Comparison of ENCODE assay signal across 13 mouse cellular contexts in genomic region chr4:126739966-126740676, GRCm38 (mm10). TPM values are rescaled to one million over a fixed set of nuclear protein-coding genes. Genes with fewer than 3 reads are reported as not detected.
DNase-seq lines count a peak whose midpoint lies in the region; ATAC-seq and TF ChIP-seq lines count a peak whose summit lies in the region.
"Had no signal": no experiment of that assay in that cellular context is flagged by ENCODE, and none has a peak within 500 bp of the region (broad histone marks: within the 10 kb centered on the region; RNA-seq: fewer than 3 reads in every experiment).

No protein-coding gene starts in this region.

- ATAC-seq in forebrain, embryonic 11.5 days (replicated peaks; ENCODE audit: low FRiP score), result no peak; the same call in 1 of the 2 replicates
- no peak for ATAC-seq in forebrain, embryonic 14.5 days
- no peak for ATAC-seq in lung, embryonic 14.5 days (ENCODE audit: insufficient read depth)

- H3K4me3 ChIP-seq in forebrain, embryonic 11.5 days (ENCODE audit: low read depth, low read length), result no peak overlapping the region
- no peak overlapping the region for H3K4me3 ChIP-seq in forebrain, embryonic 14.5 days (ENCODE audit: low read depth, low read length)
- no peak overlapping the region for H3K4me3 ChIP-seq in lung, embryonic 14.5 days (ENCODE audit: low read depth, low read length)
- H3K4me3 ChIP-seq: heart, embryonic 12.5 days; stomach, embryonic 15.5 days had no signal

- peaks cover 13% of the 10 kb centered on the region for H3K4me1 ChIP-seq in forebrain, embryonic 11.5 days (replicated peaks; ENCODE audit: control insufficient read depth, insufficient read depth, low read length)
- H3K4me1 ChIP-seq in forebrain, embryonic 14.5 days (ENCODE audit: control insufficient read depth, insufficient read depth, low read length), result no peaks in the 10 kb centered on the region
- H3K4me1 ChIP-seq in lung, embryonic 14.5 days (ENCODE audit: insufficient read depth), result peaks cover 2% of the 10 kb centered on the region; the same call in 1 of the 2 replicates

- 11% methylated on average over 10 of the region's 10 CpGs for WGBS in forebrain, embryonic 11.5 days
- WGBS in forebrain, embryonic 14.5 days, result 17% methylated on average over 10 of the region's 10 CpGs
- 18% methylated on average over 10 of the region's 10 CpGs for WGBS in lung, embryonic 14.5 days

- H3K9ac ChIP-seq in forebrain, embryonic 11.5 days (ENCODE audit: low read length), result no peak overlapping the region
- H3K9ac ChIP-seq in forebrain, embryonic 14.5 days (ENCODE audit: low read length), result no peak overlapping the region
- H3K9ac ChIP-seq in lung, embryonic 14.5 days, result no peak overlapping the region
- H3K9ac ChIP-seq: heart, embryonic 12.5 days; stomach, embryonic 15.5 days had no signal

- H3K36me3 ChIP-seq in forebrain, embryonic 11.5 days (ENCODE audit: control insufficient read depth, insufficient read depth, low read length), result no peaks in the 10 kb centered on the region; the same call in 1 of the 2 replicates
- peaks cover 15% of the 10 kb centered on the region for H3K36me3 ChIP-seq in forebrain, embryonic 14.5 days (ENCODE audit: control insufficient read depth, insufficient read depth, low read length)
- peaks cover 15% of the 10 kb centered on the region for H3K36me3 ChIP-seq in lung, embryonic 14.5 days (ENCODE audit: insufficient read depth)

- H3K27me3 ChIP-seq in forebrain, embryonic 11.5 days (ENCODE audit: control insufficient read depth, insufficient read depth, low read length), result peaks cover 46% of the 10 kb centered on the region
- H3K27me3 ChIP-seq in forebrain, embryonic 14.5 days (replicated peaks; ENCODE audit: control insufficient read depth, insufficient read depth, low read length), result peaks cover 43% of the 10 kb centered on the region
- H3K27me3 ChIP-seq in lung, embryonic 14.5 days (ENCODE audit: insufficient read depth, low read length), result peaks cover 38% of the 10 kb centered on the region

- H3K4me2 ChIP-seq in forebrain, embryonic 11.5 days (ENCODE audit: low read depth, low read length, severe bottlenecking), result no peak overlapping the region
- H3K4me2 ChIP-seq in forebrain, embryonic 14.5 days (ENCODE audit: low read length), result no peak overlapping the region
- H3K4me2 ChIP-seq in lung, embryonic 14.5 days, result no peak overlapping the region
- H3K4me2 ChIP-seq: heart, embryonic 12.5 days; stomach, embryonic 15.5 days had no signal

- H3K9me3 ChIP-seq in forebrain, embryonic 11.5 days (ENCODE audit: control insufficient read depth, low read length), result no peaks in the 10 kb centered on the region
- H3K9me3 ChIP-seq in forebrain, embryonic 14.5 days (replicated peaks; ENCODE audit: control insufficient read depth, low read length), result no peaks in the 10 kb centered on the region
- no peaks in the 10 kb centered on the region for H3K9me3 ChIP-seq in lung, embryonic 14.5 days (ENCODE audit: low read depth, low read length)
- H3K9me3 ChIP-seq: heart, embryonic 12.5 days; stomach, embryonic 15.5 days had no signal

- H3K27ac ChIP-seq in forebrain, embryonic 11.5 days (ENCODE audit: low read depth, low read length), result no peak overlapping the region
- H3K27ac ChIP-seq in forebrain, embryonic 14.5 days (ENCODE audit: low read depth, low read length), result no peak overlapping the region
- H3K27ac ChIP-seq in lung, embryonic 14.5 days (ENCODE audit: low read depth), result no peak overlapping the region
- H3K27ac ChIP-seq: macrophage; stomach, embryonic 15.5 days had no signal

- TF ChIP-seq CTCF in lung, embryonic 14.5 days (IDR thresholded peaks at IDR 0.05; ENCODE audit: low read depth), result peak; percentile 43

- DNase-seq in forebrain, embryonic 11.5 days (ENCODE audit: low spot score), result peak; percentile 71
- no peak for DNase-seq in forebrain, embryonic 14.5 days (ENCODE audit: low spot score)
- no peak for DNase-seq in lung, embryonic 14.5 days
- no peak for DNase-seq in lung, postnatal 36 days
- DNase-seq in ZHBTc4 (ENCODE audit: low read depth, low spot score), result peak; percentile 86
- peak; percentile 37 for DNase-seq in retina, postnatal 1 day
- no peak for DNase-seq in frontal cortex, adult 2 months (ENCODE audit: extremely low spot score in 1 of 2, low spot score in 1 of 2)
- DNase-seq in spleen, adult 18-20 months, result no peak
- DNase-seq: cerebellum, postnatal 36 days; kidney, postnatal 14 days had no signal

RNA-seq across cellular contexts. Expression of gene Tfap2e, which starts 4.1 kb away (rescaled TPM):
- 0.21 and 0.32 TPM in 2 replicates for polyA plus RNA-seq in forebrain, embryonic 11.5 days (2014; fragmentation: Nextera tagmentation; extraction: Ambion mirVana)
- 0.69 and 1.0 TPM in 2 replicates for polyA plus RNA-seq in forebrain, embryonic 14.5 days (2014; fragmentation: Nextera tagmentation; extraction: Ambion mirVana)
- polyA plus RNA-seq in lung, embryonic 14.5 days (2014; fragmentation: Nextera tagmentation; extraction: Ambion mirVana), result not detected in 2 replicates
- polyA plus RNA-seq in frontal cortex, adult 2 months (2012; rRNA removed), result 0.04 TPM in 1 of 2 replicates, not detected in the other
- polyA plus RNA-seq: heart, embryonic 12.5 days; macrophage; stomach, embryonic 15.5 days had no signal

RNA-seq across cellular contexts. Expression of gene Ncdn, which starts 13.1 kb away (rescaled TPM):
- 37.3 and 39.7 TPM in 2 replicates for polyA plus RNA-seq in forebrain, embryonic 11.5 days (2014; fragmentation: Nextera tagmentation; extraction: Ambion mirVana)
- 47.8 and 79.3 TPM in 2 replicates for polyA plus RNA-seq in forebrain, embryonic 14.5 days (2014; fragmentation: Nextera tagmentation; extraction: Ambion mirVana)
- polyA plus RNA-seq in lung, embryonic 14.5 days (2014; fragmentation: Nextera tagmentation; extraction: Ambion mirVana), result 28.7 and 30.4 TPM in 2 replicates
- 953 and 983 TPM in 2 replicates for polyA plus RNA-seq in frontal cortex, adult 2 months (2012; rRNA removed)

RNA-seq across cellular contexts. Expression of gene AU040320, which starts 13.2 kb away (rescaled TPM):
- 30.1 and 31.5 TPM in 2 replicates for polyA plus RNA-seq in forebrain, embryonic 11.5 days (2014; fragmentation: Nextera tagmentation; extraction: Ambion mirVana)
- 28.2 and 35.4 TPM in 2 replicates for polyA plus RNA-seq in forebrain, embryonic 14.5 days (2014; fragmentation: Nextera tagmentation; extraction: Ambion mirVana)
- polyA plus RNA-seq in lung, embryonic 14.5 days (2014; fragmentation: Nextera tagmentation; extraction: Ambion mirVana), result 20.9 and 23.1 TPM in 2 replicates
- 50.5 and 53.4 TPM in 2 replicates for polyA plus RNA-seq in frontal cortex, adult 2 months (2012; rRNA removed)

Comparison
In these comparisons a context has a peak if more than half of its experiments do, and no peak if none do; other contexts are left out.
1. DNase-seq: peak in forebrain, embryonic 11.5 days (single experiment), ZHBTc4 (single experiment) and retina, postnatal 1 day (single experiment); none in forebrain, embryonic 14.5 days (single experiment), lung, embryonic 14.5 days (single experiment), lung, postnatal 36 days (single experiment), frontal cortex, adult 2 months (0 of 2) and spleen, adult 18-20 months (0 of 2).
2. RNA of gene Ncdn, which starts 13.1 kb away (polyA plus RNA-seq): 953 to 983 TPM in frontal cortex, adult 2 months; 47.8 to 79.3 TPM in forebrain, embryonic 14.5 days, 37.3 to 39.7 TPM in forebrain, embryonic 11.5 days and 28.7 to 30.4 TPM in lung, embryonic 14.5 days; every median in the first group is over 10 times any median in the second.